Mouse (Mus musculus): ENCODE measurements around the gene Pilrb2. TPM values are rescaled to one million over a fixed set of nuclear protein-coding genes. Genes with fewer than 3 reads are reported as not detected.
"Not testable (repeated sequence)": the region's sequence is repeated elsewhere in the genome, so short reads cannot be mapped to it uniquely, and the experiment has no call there.

The Pilrb2 gene
- polyA plus RNA-seq, 1 experiment from 2014 or later: 1.8 TPM

DNA sequence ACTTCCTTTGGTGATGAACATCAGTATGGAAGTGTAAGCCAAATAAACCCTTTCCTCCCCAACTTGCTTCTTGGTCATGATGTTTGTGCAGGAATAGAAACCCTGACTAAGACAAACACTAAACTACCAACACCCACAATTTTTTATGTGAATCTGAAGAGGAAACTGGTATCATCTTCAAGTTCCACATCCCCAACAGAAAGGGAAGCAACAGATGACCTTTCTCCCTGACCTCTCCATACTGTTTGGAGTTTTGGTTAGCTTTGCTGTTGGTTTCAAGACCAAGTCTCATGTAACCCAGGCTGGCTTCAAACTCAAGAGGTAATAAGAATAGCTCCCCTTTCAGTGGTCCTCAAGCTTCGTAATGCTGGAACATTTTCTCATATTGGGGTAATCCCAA lies 21.3 kb downstream of the Pilrb2 start:
- not testable (repeated sequence) for H3K4me1 ChIP-seq (ENCODE audit: control insufficient read depth, insufficient read depth, low read length); H3K4me2 ChIP-seq (ENCODE audit: low read depth, low read length); H3K27me3 ChIP-seq (ENCODE audit: control insufficient read depth, insufficient read depth, low read length); H3K9me3 ChIP-seq (replicated peaks; ENCODE audit: control insufficient read depth, low read length); ATAC-seq (replicated peaks; ENCODE audit: extremely low read depth, insufficient read depth, low FRiP score); H3K4me3 ChIP-seq (ENCODE audit: low read length); H3K36me3 ChIP-seq (ENCODE audit: control insufficient read depth, insufficient read depth); H3K27ac ChIP-seq (ENCODE audit: low read length); H3K9ac ChIP-seq (ENCODE audit: low read length)
- WGBS: 72% methylated on average over 1 of the region's 1 CpGs

DNA sequence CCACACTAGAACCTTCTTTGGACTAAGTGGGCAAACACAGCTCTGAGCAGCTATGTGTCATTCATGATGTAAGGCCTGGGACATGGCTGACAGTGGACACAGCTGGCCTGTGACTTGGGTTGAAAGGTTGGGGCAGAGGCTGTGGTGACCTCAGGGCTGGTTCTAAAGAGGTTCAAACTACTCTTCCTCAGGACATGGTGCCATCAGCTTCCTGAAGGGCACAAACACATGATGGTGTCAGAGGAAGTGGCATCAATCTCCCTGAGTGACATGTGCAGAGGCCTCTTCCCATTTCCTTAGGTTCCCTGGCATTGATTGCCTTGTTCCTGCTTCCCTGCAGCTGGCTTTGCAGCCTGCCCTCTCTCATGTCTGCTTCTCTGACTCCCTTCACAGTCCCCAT lies 34.5 kb downstream of the Pilrb2 start:
- not testable (repeated sequence) for H3K4me1 ChIP-seq (ENCODE audit: control insufficient read depth, insufficient read depth, low read length); H3K4me2 ChIP-seq (ENCODE audit: low read depth, low read length); ATAC-seq (replicated peaks; ENCODE audit: extremely low read depth, insufficient read depth, low FRiP score); H3K9ac ChIP-seq (ENCODE audit: low read length); H3K9me3 ChIP-seq (replicated peaks; ENCODE audit: control insufficient read depth, low read length); H3K27ac ChIP-seq (ENCODE audit: low read length); H3K4me3 ChIP-seq (ENCODE audit: low read length); H3K27me3 ChIP-seq (ENCODE audit: control insufficient read depth, insufficient read depth, low read length); H3K36me3 ChIP-seq (ENCODE audit: control insufficient read depth, insufficient read depth)

- no peak overlapping the region for H3K9ac ChIP-seq (ENCODE audit: low read length)
- H3K36me3 ChIP-seq (ENCODE audit: control insufficient read depth, insufficient read depth): no peaks in the 10 kb centered on the region
- H3K9me3 ChIP-seq (replicated peaks; ENCODE audit: control insufficient read depth, low read length): no peaks in the 10 kb centered on the region
- H3K27me3 ChIP-seq (ENCODE audit: control insufficient read depth, insufficient read depth, low read length): no peaks in the 10 kb centered on the region
- H3K27ac ChIP-seq (ENCODE audit: low read length): no peak overlapping the region
- H3K4me2 ChIP-seq (ENCODE audit: low read depth, low read length): no peak overlapping the region
- ATAC-seq (replicated peaks; ENCODE audit: extremely low read depth, insufficient read depth, low FRiP score): no peak
- H3K4me3 ChIP-seq (ENCODE audit: low read length): no peak overlapping the region
- H3K4me1 ChIP-seq (ENCODE audit: control insufficient read depth, insufficient read depth, low read length): no peaks in the 10 kb centered on the region
Observed at GRCm38 (mm10) chr5:137836611-137837010, 35.0 kb downstream of the Pilrb2 start.

DNA sequence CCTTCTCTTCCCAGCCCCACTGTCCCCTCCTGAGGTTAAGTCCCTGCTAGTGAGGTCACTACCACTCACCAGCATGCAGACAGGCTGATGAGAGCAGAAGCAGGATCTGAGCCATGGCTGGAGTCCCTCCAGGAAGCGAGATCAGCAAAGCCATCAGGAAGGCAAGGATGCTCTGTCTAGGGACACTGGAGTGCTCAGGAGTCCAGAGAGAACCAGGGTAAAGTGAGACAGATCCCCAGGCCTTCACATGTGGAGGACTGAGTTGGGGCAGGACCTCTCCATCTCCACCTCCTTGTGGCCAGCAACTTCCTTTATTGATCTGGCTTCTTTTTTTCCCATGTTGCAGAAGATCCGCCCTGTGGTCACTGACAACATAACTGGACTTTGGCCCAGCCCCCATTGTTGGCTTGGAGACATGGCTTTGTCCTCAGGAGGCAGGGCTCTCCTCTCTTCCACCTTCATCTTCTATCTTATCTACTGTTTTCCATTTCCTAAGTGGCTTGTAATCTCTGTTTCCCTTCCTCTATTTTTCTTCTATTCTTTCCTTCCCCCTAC lies 35.6 kb downstream of the Pilrb2 start, which contains the start of gene Pilra:
Gene Pilra, minus strand, starts transcription at position 316 of the 555 bp plus-strand sequence.
- not testable (repeated sequence) for H3K27ac ChIP-seq (ENCODE audit: low read length); H3K36me3 ChIP-seq (ENCODE audit: control insufficient read depth, insufficient read depth); H3K27me3 ChIP-seq (ENCODE audit: control insufficient read depth, insufficient read depth, low read length); ATAC-seq (replicated peaks; ENCODE audit: extremely low read depth, insufficient read depth, low FRiP score); H3K4me2 ChIP-seq (ENCODE audit: low read depth, low read length); H3K9me3 ChIP-seq (replicated peaks; ENCODE audit: control insufficient read depth, low read length); H3K4me3 ChIP-seq (ENCODE audit: low read length); H3K4me1 ChIP-seq (ENCODE audit: control insufficient read depth, insufficient read depth, low read length); H3K9ac ChIP-seq (ENCODE audit: low read length)
- WGBS: 52% methylated on average over 2 of the region's 2 CpGs

DNA sequence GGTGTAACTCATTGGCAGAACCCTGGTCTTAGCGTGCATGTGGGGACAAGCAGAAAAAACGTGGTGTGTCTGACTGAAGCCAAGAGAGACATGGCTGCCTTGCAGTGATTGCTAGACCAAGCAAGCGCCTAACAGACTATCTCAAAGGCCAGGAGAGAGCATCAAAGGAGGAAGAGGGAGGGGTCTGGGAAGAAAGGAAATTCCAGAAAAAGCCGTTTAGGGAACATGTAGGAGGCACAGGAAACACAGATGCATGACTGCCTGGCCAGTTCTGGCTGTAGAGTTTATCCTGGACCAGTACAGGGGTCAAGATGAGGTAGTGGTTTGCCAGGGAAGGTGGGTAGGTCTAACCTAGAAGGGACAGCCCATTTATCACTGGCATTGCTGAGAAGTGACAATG lies 38.1 kb downstream of the Pilrb2 start:
- H3K36me3 ChIP-seq (ENCODE audit: control insufficient read depth, insufficient read depth): no peaks in the 10 kb centered on the region
- H3K27me3 ChIP-seq (ENCODE audit: control insufficient read depth, insufficient read depth, low read length): no peaks in the 10 kb centered on the region
- H3K27ac ChIP-seq (ENCODE audit: low read length): no peak overlapping the region
- H3K9ac ChIP-seq (ENCODE audit: low read length): no peak overlapping the region
- no peak overlapping the region for H3K4me2 ChIP-seq (ENCODE audit: low read depth, low read length)
- H3K4me3 ChIP-seq (ENCODE audit: low read length): no peak overlapping the region
- H3K4me1 ChIP-seq (ENCODE audit: control insufficient read depth, insufficient read depth, low read length): no peaks in the 10 kb centered on the region
- WGBS: 48% methylated on average over 4 of the region's 4 CpGs
- ATAC-seq (replicated peaks; ENCODE audit: extremely low read depth, insufficient read depth, low FRiP score): peak; percentile 68
- no peaks in the 10 kb centered on the region for H3K9me3 ChIP-seq (replicated peaks; ENCODE audit: control insufficient read depth, low read length)

GRCm38 (mm10) chr5:137831506-137831905 lies 40.1 kb downstream of the Pilrb2 start:
- H3K36me3 ChIP-seq (ENCODE audit: control insufficient read depth, insufficient read depth): no peaks in the 10 kb centered on the region
- H3K4me2 ChIP-seq (ENCODE audit: low read depth, low read length): no peak overlapping the region
- no peak overlapping the region for H3K4me3 ChIP-seq (ENCODE audit: low read length)
- WGBS: 60% methylated on average over 6 of the region's 6 CpGs
- no peaks in the 10 kb centered on the region for H3K4me1 ChIP-seq (ENCODE audit: control insufficient read depth, insufficient read depth, low read length)
- H3K9ac ChIP-seq (ENCODE audit: low read length): no peak overlapping the region
- no peaks in the 10 kb centered on the region for H3K27me3 ChIP-seq (ENCODE audit: control insufficient read depth, insufficient read depth, low read length)
- H3K27ac ChIP-seq (ENCODE audit: low read length): no peak overlapping the region
- H3K9me3 ChIP-seq (replicated peaks; ENCODE audit: control insufficient read depth, low read length): no peaks in the 10 kb centered on the region
- no peak for ATAC-seq (replicated peaks; ENCODE audit: extremely low read depth, insufficient read depth, low FRiP score)

DNA sequence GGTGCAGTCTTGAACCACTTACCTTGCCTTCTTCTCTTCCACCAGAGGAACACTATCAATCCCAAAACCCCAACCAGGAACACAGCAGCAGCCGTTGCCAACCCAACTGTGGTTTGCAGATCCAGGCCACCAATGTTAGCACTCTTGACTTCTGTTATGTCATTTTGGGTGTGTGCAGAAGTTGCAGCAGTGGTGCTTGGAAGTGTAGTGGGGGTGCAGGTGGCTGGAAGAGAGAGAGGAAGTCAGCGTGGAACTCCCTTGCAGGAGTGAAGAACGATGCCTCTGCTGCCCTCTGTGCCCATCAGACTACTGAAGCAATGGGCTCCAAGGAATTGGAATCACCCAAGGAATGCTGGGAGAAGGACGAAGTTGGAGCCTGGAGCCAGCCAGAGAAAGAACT lies 40.5 kb downstream of the Pilrb2 start:
- WGBS: 72% methylated on average over 4 of the region's 4 CpGs
- Histone ChIP-seq H3K9ac (ENCODE audit: low read length) (no peak overlapping the region), H3K4me2 (ENCODE audit: low read depth, low read length) (no peak overlapping the region), H3K9me3 (replicated peaks; ENCODE audit: control insufficient read depth, low read length) (no peaks in the 10 kb centered on the region), H3K4me3 (ENCODE audit: low read length) (no peak overlapping the region), H3K27ac (ENCODE audit: low read length) (no peak overlapping the region), H3K4me1 (ENCODE audit: control insufficient read depth, insufficient read depth, low read length) (no peaks in the 10 kb centered on the region), H3K27me3 (ENCODE audit: control insufficient read depth, insufficient read depth, low read length) (no peaks in the 10 kb centered on the region), H3K36me3 (ENCODE audit: control insufficient read depth, insufficient read depth) (no peaks in the 10 kb centered on the region)
- no peak for ATAC-seq (replicated peaks; ENCODE audit: extremely low read depth, insufficient read depth, low FRiP score)

DNA sequence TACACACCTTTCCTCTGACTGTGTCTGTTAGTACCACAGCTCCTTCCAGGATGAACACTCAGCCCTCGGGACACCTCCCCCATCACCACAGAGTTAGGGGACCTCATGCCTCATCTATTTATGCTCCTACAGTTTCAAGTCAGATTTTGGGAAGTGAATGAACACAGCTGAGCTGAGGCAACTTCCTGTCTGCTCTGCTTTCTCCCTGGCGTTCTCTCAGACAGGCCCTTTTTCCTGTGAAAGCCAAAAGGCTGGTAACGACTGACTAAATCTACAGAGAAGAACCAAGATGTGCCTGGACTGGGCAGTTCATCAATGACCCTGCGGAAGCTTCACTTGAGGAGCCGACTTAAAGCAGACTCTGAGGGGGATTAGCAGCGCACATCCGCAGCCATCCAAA lies 41.4 kb downstream of the Pilrb2 start:
- Histone ChIP-seq H3K36me3 (ENCODE audit: control insufficient read depth, insufficient read depth) (no peaks in the 10 kb centered on the region), H3K9ac (ENCODE audit: low read length) (no peak overlapping the region), H3K9me3 (replicated peaks; ENCODE audit: control insufficient read depth, low read length) (no peaks in the 10 kb centered on the region), H3K4me3 (ENCODE audit: low read length) (no peak overlapping the region), H3K27me3 (ENCODE audit: control insufficient read depth, insufficient read depth, low read length) (no peaks in the 10 kb centered on the region), H3K27ac (ENCODE audit: low read length) (0 out of 2 replicates have a peak overlapping the region, but pooled peaks have one; percentile 26), H3K4me2 (ENCODE audit: low read depth, low read length) (no peak overlapping the region), H3K4me1 (ENCODE audit: control insufficient read depth, insufficient read depth, low read length) (no peaks in the 10 kb centered on the region)
- 70% methylated on average over 7 of the region's 7 CpGs for WGBS
- no peak for ATAC-seq (replicated peaks; ENCODE audit: extremely low read depth, insufficient read depth, low FRiP score)

DNA sequence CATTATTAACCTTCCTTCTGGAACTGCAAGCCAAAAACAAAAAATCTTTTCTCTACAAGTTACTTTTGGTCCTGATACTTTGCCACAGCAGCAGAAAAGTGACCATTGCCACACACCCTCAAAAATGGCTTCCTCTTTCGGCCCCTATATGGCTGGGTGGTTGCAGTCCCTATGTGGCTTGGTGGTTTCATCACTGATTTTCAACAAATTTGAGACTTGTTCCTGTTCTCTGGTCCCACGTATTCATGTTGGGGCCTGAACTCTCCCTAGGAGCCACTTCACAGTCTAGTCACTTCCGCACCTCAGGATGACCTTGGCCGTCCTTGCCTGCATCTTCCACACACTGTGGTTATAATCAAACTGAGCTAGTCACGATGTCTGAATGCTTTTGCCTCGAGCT lies 42.9 kb downstream of the Pilrb2 start:
- no peaks in the 10 kb centered on the region for H3K9me3 ChIP-seq (replicated peaks; ENCODE audit: control insufficient read depth, low read length)
- WGBS: 76% methylated on average over 6 of the region's 6 CpGs
- H3K4me2 ChIP-seq (ENCODE audit: low read depth, low read length): no peak overlapping the region
- H3K36me3 ChIP-seq (ENCODE audit: control insufficient read depth, insufficient read depth): no peaks in the 10 kb centered on the region
- no peaks in the 10 kb centered on the region for H3K4me1 ChIP-seq (ENCODE audit: control insufficient read depth, insufficient read depth, low read length)
- no peak overlapping the region for H3K9ac ChIP-seq (ENCODE audit: low read length)
- no peaks in the 10 kb centered on the region for H3K27me3 ChIP-seq (ENCODE audit: control insufficient read depth, insufficient read depth, low read length)
- ATAC-seq (replicated peaks; ENCODE audit: extremely low read depth, insufficient read depth, low FRiP score): no peak
- H3K4me3 ChIP-seq (ENCODE audit: low read length): no peak overlapping the region
- no peak overlapping the region for H3K27ac ChIP-seq (ENCODE audit: low read length)

DNA sequence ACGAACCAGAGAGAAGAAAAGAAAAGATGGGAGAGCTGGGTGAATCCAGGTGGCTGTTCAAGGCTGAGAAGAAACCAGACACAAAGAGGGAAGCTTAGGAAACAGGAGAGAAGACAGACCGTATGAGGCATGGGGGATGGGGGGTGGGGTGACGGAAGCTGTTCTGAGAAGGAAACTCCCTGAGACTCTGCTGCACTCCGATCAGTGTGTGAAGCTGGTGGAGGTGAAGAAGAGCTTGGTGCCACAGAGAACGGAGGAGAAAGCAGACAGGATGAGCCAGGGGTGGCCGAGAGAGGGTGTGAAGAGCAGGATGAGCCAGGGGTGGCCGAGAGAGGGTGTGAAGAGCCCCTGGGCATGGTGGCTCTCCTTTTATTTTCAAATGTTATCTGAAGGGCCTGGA lies 45.2 kb downstream of the Pilrb2 start:
- H3K4me2 ChIP-seq (ENCODE audit: low read depth, low read length): no peak overlapping the region
- H3K27me3 ChIP-seq (ENCODE audit: control insufficient read depth, insufficient read depth, low read length): no peaks in the 10 kb centered on the region
- H3K4me3 ChIP-seq (ENCODE audit: low read length): no peak overlapping the region
- no peaks in the 10 kb centered on the region for H3K4me1 ChIP-seq (ENCODE audit: control insufficient read depth, insufficient read depth, low read length)
- no peaks in the 10 kb centered on the region for H3K36me3 ChIP-seq (ENCODE audit: control insufficient read depth, insufficient read depth)
- no peaks in the 10 kb centered on the region for H3K9me3 ChIP-seq (replicated peaks; ENCODE audit: control insufficient read depth, low read length)
- ATAC-seq (replicated peaks; ENCODE audit: extremely low read depth, insufficient read depth, low FRiP score): no peak
- H3K27ac ChIP-seq (ENCODE audit: low read length): no peak overlapping the region
- no peak overlapping the region for H3K9ac ChIP-seq (ENCODE audit: low read length)
- 33% methylated on average over 7 of the region's 7 CpGs for WGBS
